Mouse (Mus musculus) CD8-positive naive resting alpha-beta T cell, adult 2 months (primary cell): Measurements from ENCODE around the gene Luc7l2.
A peak's percentile ranks its signal among the peaks of the same experiment; 100 is the strongest.

Source experiments
- DNase-seq, 2 experiments: peaks; one replicate each; pipeline ENCODE4 v3.0.0; 2022; ENCODE audit warnings: low read depth in 2 of 2, low spot score in 2 of 2

Gene Luc7l2

GRCm38 (mm10) chr6:38643039-38643438, 91.9 kb downstream of the Luc7l2 start:
- DNase-seq = no peak

DNA sequence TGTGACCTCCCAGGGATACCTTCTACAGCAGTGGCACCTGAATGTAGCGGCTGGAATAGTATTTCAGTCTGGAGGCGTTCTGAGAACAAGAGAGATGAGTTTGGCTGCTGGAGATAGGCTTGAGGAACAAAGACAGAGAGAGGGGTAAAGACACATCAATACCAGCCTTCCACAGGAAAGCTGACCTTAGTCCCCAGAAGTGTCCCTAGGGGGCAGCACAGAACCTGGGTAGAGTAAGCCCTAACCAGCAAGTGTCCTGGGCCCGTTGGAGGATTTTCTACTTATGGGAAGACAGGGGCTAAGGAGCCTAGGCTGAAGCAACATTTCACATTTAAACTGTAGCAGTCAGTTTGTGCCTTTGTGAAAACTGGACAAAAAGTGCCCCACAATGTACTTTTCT, 98.4 kb downstream of the Luc7l2 start:
- no peak for DNase-seq

DNA sequence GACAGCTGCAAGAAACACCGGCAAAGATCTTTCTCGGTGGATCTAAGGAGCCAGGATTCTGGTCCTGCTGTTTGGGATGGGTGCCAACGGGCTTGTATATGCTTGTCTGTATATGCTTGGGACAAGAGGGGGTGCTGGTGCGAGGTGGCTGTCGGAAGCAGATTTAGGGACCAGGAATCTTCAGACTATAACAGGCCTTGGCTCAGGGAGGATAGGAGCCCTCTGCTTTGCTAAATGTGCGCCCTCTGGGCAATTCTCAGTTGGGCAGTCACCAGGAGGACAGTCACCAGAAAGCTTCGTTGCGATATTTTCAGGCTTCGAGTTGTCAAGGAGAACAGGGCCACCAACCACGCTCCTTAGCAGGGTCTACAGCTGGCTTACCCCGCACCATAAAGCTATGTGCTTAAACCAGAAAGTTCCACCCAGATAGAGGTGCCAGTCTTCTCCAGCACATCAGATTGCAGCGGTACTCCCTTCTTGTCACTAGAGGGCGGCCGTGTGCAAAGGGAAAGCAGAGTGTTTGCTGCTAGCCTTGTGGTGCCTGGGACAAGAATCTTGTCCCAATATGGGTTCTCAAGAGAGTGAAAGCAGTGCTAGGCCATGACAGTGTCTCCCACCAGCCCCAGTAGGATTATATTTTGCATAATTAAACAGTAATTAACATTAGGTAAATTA, 99.3 kb downstream of the Luc7l2 start:
- DNase-seq = peak; percentile 35 to 45
